Mouse (Mus musculus): ENCODE measurements at regions not wholly inside any gene's neighbourhood (a gene's known extent, or its start where the extent isn't known, plus 50 kb on each side); places are given as distances from the start of the nearest gene placed in this dataset.

GRCm38 (mm10) chr15:97620261-97620660, 85.4 kb downstream of the Rpap3 start:
- DNase-seq (ENCODE audit: low spot score) = no peak

- DNase-seq (ENCODE audit: low spot score) = no peak
These were observed 85.9 kb downstream of the Rpap3 start for GRCm38 (mm10) chr15:97619764-97620163.

GRCm38 (mm10) chr15:97612325-97612724, 93.3 kb downstream of the Rpap3 start:
- no peak for DNase-seq (ENCODE audit: low spot score)

- no peak for DNase-seq (ENCODE audit: low spot score)
These were observed 94.9 kb downstream of the Rpap3 start for GRCm38 (mm10) chr15:97610767-97611166.

GRCm38 (mm10) chr15:97609496-97609895, 96.1 kb downstream of the Rpap3 start:
- no peak for DNase-seq (ENCODE audit: low spot score)

GRCm38 (mm10) chr15:97608651-97609050, 97.0 kb downstream of the Rpap3 start:
- DNase-seq (ENCODE audit: low spot score) = no peak

GRCm38 (mm10) chr15:97607617-97608206, 97.9 kb downstream of the Rpap3 start:
- no peak for DNase-seq (ENCODE audit: low spot score)

GRCm38 (mm10) chr15:97606630-97607381, 98.8 kb downstream of the Rpap3 start:
- DNase-seq (ENCODE audit: low spot score) = no peak

- no peak for DNase-seq (ENCODE audit: low spot score)
These were observed 99.4 kb downstream of the Rpap3 start for GRCm38 (mm10) chr15:97606232-97606629.

GRCm38 (mm10) chr15:97605791-97606190, 99.8 kb downstream of the Rpap3 start:
- no peak for DNase-seq (ENCODE audit: low spot score)

- no peak for DNase-seq (ENCODE audit: low spot score)
These were observed 102.1 kb downstream of the Rpap3 start for GRCm38 (mm10) chr15:97603492-97603891.

GRCm38 (mm10) chr15:97598270-97598669, 107.4 kb downstream of the Rpap3 start:
- no peak for DNase-seq (ENCODE audit: low spot score)

- DNase-seq (ENCODE audit: low spot score) = no peak
These were observed 109.0 kb downstream of the Rpap3 start for GRCm38 (mm10) chr15:97596514-97597081.

GRCm38 (mm10) chr15:97595284-97595796, 110.3 kb downstream of the Rpap3 start:
- DNase-seq (ENCODE audit: low spot score) = no peak

GRCm38 (mm10) chr15:97593781-97594600, 111.6 kb downstream of the Rpap3 start:
- DNase-seq (ENCODE audit: low spot score) = peak; percentile 60

- no peak for DNase-seq (ENCODE audit: low spot score)
These were observed 112.8 kb downstream of the Rpap3 start for GRCm38 (mm10) chr15:97592786-97593185.

- DNase-seq (ENCODE audit: low spot score) = no peak
These were observed 114.2 kb downstream of the Rpap3 start for GRCm38 (mm10) chr15:97591406-97591805.

GRCm38 (mm10) chr15:97590732-97591292, 114.8 kb downstream of the Rpap3 start:
- peak; percentile 43 for DNase-seq (ENCODE audit: low spot score)

- no peak for DNase-seq (ENCODE audit: low spot score)
These were observed 117.9 kb downstream of the Rpap3 start for GRCm38 (mm10) chr15:97587571-97588205.

GRCm38 (mm10) chr15:97581724-97582154, 123.9 kb downstream of the Rpap3 start:
- DNase-seq (ENCODE audit: low spot score) = peak; percentile 94

- no peak for DNase-seq (ENCODE audit: low spot score)
These were observed 124.9 kb downstream of the Rpap3 start for GRCm38 (mm10) chr15:97580726-97581125.

Data from lung, postnatal 25 days (tissue).